Comparison of ENCODE assay signal across 1 mouse cellular context in the genomic region with DNA sequence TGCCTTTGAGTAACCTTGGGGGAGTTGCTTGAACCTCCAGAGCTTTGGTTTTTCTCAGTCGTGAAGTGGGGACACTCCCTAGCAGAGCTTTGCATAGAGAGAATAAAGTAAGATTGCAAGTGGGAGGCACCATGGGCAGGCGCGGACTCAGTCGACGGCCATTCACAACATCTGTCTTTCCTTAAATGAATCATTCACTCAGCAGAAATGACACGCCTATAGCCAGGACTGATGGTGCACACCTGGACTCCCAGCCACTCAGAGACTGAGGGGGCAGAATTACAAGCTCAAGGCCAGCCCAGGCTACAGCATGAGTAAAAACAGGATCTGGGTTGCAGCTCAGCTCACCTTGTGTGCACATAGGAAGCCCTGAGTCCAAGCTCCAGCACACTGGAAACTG.
TF ChIP-seq lines count a peak whose summit lies in the region.

No protein-coding gene starts in this region.

TF ChIP-seq in CH12.LX, 34 proteins besides CTCF, POLR2A, EP300 and RAD21 (continued from another document):
- TF ChIP-seq ZKSCAN1 (IDR thresholded peaks at IDR 0.05; ENCODE audit: borderline replicate concordance, low read depth, low read length) (no peak), BHLHE40 (IDR thresholded peaks at IDR 0.05; ENCODE audit: low read depth, low read length) (peak; percentile 77), NRF1 (IDR thresholded peaks at IDR 0.05; ENCODE audit: low read depth, low read length) (peak; percentile 67), NELFE (IDR thresholded peaks at IDR 0.05; ENCODE audit: low read depth, low read length) (no peak), ZC3H11A (IDR thresholded peaks at IDR 0.05; ENCODE audit: low read depth, low read length) (no peak), MXI1 (IDR thresholded peaks at IDR 0.05; ENCODE audit: low read depth, low read length) (peak; percentile 36; the same call in 1 of the 2 replicates), KAT2A (IDR thresholded peaks at IDR 0.05; ENCODE audit: insufficient replicate concordance, low read length) (no peak), GABPA (IDR thresholded peaks at IDR 0.05; ENCODE audit: insufficient replicate concordance, low read depth, low read length) (no peak), E2F4 (IDR thresholded peaks at IDR 0.05; ENCODE audit: insufficient replicate concordance, low read depth, low read length) (no peak), ZMIZ1 (IDR thresholded peaks at IDR 0.05; ENCODE audit: low read depth, low read length) (no peak; the same call in 1 of the 2 replicates)
